Mouse (Mus musculus) midbrain, postnatal 0 days (tissue): ENCODE measurements at regions not wholly inside any gene's neighbourhood (a gene's known extent, or its start where the extent isn't known, plus 50 kb on each side); places are given as distances from the start of the nearest gene placed in this dataset.

Experiments used
- ATAC-seq: fragments of 200-750 bp; cut with Nextera tagmentation; 2 replicates; pipeline ENCODE4 v1.8.0; 2017; ENCODE audit warnings: moderate number of reproducible peaks, mild to moderate bottlenecking, moderate TSS enrichment, moderate library complexity; ENCODE audit not compliant: low FRiP score
- DNase-seq: peaks from one replicate; pipeline ENCODE4 v3.0.0-alpha.2; 2015; ENCODE audit warnings: low spot score
- H3K27ac ChIP-seq: fragments of 300-500 bp; sonication (generic); 2 replicates; pipeline ENCODE4 v1.5.1; 2014; ENCODE audit warnings: low read depth, mild to moderate bottlenecking, low read length, mixed read lengths
- H3K27me3 ChIP-seq: fragments of 300-500 bp; sonication (generic); 2 replicates; pipeline ENCODE4 v1.6.1; 2014; ENCODE audit warnings: low read length, control low read depth, mixed read lengths; ENCODE audit not compliant: insufficient read depth
- H3K36me3 ChIP-seq: fragments of 300-500 bp; sonication (generic); 2 replicates; pipeline ENCODE4 v1.6.1; 2014; ENCODE audit warnings: low read length, control low read depth, mixed read lengths; ENCODE audit not compliant: insufficient read depth
- H3K4me1 ChIP-seq: fragments of 300-500 bp; sonication (generic); 2 replicates; pipeline ENCODE4 v1.6.1; 2014; ENCODE audit warnings: mild to moderate bottlenecking, control low read depth, antibody characterized with exemption, low read length, mixed read lengths; ENCODE audit not compliant: insufficient read depth
- H3K4me2 ChIP-seq: fragments of 300-500 bp; sonication (generic); 2 replicates; pipeline ENCODE4 v1.6.1; 2014; ENCODE audit warnings: low read depth, mild to moderate bottlenecking, low read length, mixed read lengths; ENCODE audit not compliant: poor library complexity, severe bottlenecking
- H3K4me3 ChIP-seq: fragments of 300-500 bp; sonication (generic); 2 replicates; pipeline ENCODE4 v1.5.1; 2014; ENCODE audit warnings: low read depth, mild to moderate bottlenecking, low read length, moderate library complexity
- H3K9ac ChIP-seq: fragments of 300-500 bp; sonication (generic); replicated peaks from 2 replicates; pipeline ENCODE4 v1.6.1; 2014; ENCODE audit warnings: mild to moderate bottlenecking, low read length, moderate library complexity, mixed read lengths; ENCODE audit not compliant: poor library complexity, severe bottlenecking
- H3K9me3 ChIP-seq: fragments of 300-500 bp; sonication (generic); 2 replicates; pipeline ENCODE4 v1.6.1; 2016; ENCODE audit warnings: low read length, control low read depth
- CTCF ChIP-seq: IDR thresholded peaks from 2 replicates; pipeline ENCODE4 v1.5.1; 2016; ENCODE audit warnings: antibody characterized with exemption, mild to moderate bottlenecking
- WGBS: fragments of 180-500 bp; shearing (Covaris S2); extraction: QIAGEN DNeasy Blood & Tissue Kit; methylation state at CpG from one replicate; pipeline ENCODE4 v1.1.7; 2014; 5-methylcytosine and 5-hydroxymethylcytosine counted together

GRCm38 (mm10) chr14:68182606-68183005, 1111.5 kb downstream of the Synb start:
- Histone ChIP-seq H3K4me2 (no peak overlapping the region), H3K9me3 (no peaks in the 10 kb centered on the region), H3K4me3 (no peak overlapping the region), H3K9ac (no peak overlapping the region), H3K36me3 (no peaks in the 10 kb centered on the region), H3K27me3 (no peaks in the 10 kb centered on the region), H3K27ac (no peak overlapping the region), H3K4me1 (no peaks in the 10 kb centered on the region)
- DNase-seq (no peak), ATAC-seq (no peak)
- no peak for TF ChIP-seq CTCF
- WGBS, result 34% methylated on average over 9 of the region's 9 CpGs

- ATAC-seq (no peak), DNase-seq (no peak)
- Histone ChIP-seq H3K27me3 (no peaks in the 10 kb centered on the region), H3K9ac (no peak overlapping the region), H3K9me3 (no peaks in the 10 kb centered on the region), H3K4me1 (no peaks in the 10 kb centered on the region), H3K36me3 (no peaks in the 10 kb centered on the region), H3K4me2 (no peak overlapping the region), H3K4me3 (no peak overlapping the region), H3K27ac (no peak overlapping the region)
- WGBS, result 73% methylated on average over 6 of the region's 6 CpGs
- TF ChIP-seq CTCF, result no peak
Observed at GRCm38 (mm10) chr14:68181168-68181567, 1112.9 kb downstream of the Synb start.
